Mouse (Mus musculus): ENCODE results near the gene Cubn.

Gene Cubn

GRCm38 (mm10) chr2:13233254-13233835 is 258.3 kb downstream of the Cubn start:
- no peak for DNase-seq

GRCm38 (mm10) chr2:13232305-13232704 is 259.3 kb downstream of the Cubn start:
- DNase-seq, result no peak

- no peak for DNase-seq
Measured at GRCm38 (mm10) chr2:13229686-13230085, 261.9 kb downstream of the Cubn start.
